Mouse (Mus musculus): ENCODE measurements around the gene Exosc5. TPM values are rescaled to one million over a fixed set of nuclear protein-coding genes. Genes with fewer than 3 reads are reported as not detected.

Exosc5 gene
- polyA plus RNA-seq, 1 experiment from 2014 or later, result 44.7 TPM

GRCm38 (mm10) chr7:25672442-25672841 lies 13.5 kb downstream of the Exosc5 start:
- no peak overlapping the region for H3K9ac ChIP-seq
- H3K27ac ChIP-seq, result no peak overlapping the region
- peaks cover 25% of the 10 kb centered on the region for H3K36me3 ChIP-seq
- H3K4me1 ChIP-seq (replicated peaks), result peaks cover 14% of the 10 kb centered on the region
- H3K4me3 ChIP-seq, result no peak overlapping the region
- peaks cover 44% of the 10 kb centered on the region for H3K27me3 ChIP-seq
- 52% methylated on average over 4 of the region's 4 CpGs for WGBS
- H3K9me3 ChIP-seq, result no peaks in the 10 kb centered on the region
- ATAC-seq (ENCODE audit: low FRiP score), result no peak
- H3K4me2 ChIP-seq, result no peak overlapping the region

DNA sequence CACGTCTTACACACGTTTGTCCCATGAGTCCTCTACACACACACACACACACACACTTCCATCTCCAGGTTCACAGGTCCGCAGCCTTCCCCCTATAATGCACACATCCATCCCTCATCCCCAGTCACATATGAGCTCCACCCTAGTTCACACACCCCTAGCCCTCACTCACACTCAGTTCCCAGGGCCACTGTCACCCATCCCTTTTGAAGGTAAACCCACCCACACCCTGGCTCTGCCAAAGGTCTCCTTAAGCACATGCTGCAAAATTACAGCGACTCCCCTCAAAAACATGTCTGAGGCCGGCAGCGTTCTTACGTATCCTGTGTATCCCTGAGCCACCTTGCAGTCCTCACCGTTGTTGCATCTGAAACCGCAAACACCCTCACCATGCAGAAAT lies 15.3 kb downstream of the Exosc5 start:
- Histone ChIP-seq H3K27ac (no peak overlapping the region), H3K4me3 (peak overlapping the region; percentile 43), H3K4me2 (peak overlapping the region; percentile 67), H3K9me3 (no peaks in the 10 kb centered on the region), H3K9ac (peak overlapping the region; percentile 72), H3K4me1 (replicated peaks) (peaks cover 14% of the 10 kb centered on the region), H3K27me3 (peaks cover 57% of the 10 kb centered on the region), H3K36me3 (0 out of 2 replicates have a peak, but pooled peaks cover 7% of the 10 kb centered on the region)
- 31% methylated on average over 9 of the region's 9 CpGs for WGBS
- no peak for ATAC-seq (ENCODE audit: low FRiP score)

- peak; percentile 60 for ATAC-seq (ENCODE audit: low FRiP score)
- no peak within 1 kb of the TSS for H3K27ac ChIP-seq
- peak within 1 kb of the TSS; percentile 72 for H3K9ac ChIP-seq
- WGBS, result 4% methylated on average over 29 of the region's 29 CpGs
- no peaks in the 10 kb centered on the region for H3K9me3 ChIP-seq
- H3K27me3 ChIP-seq, result peaks cover 58% of the 10 kb centered on the region
- peak within 1 kb of the TSS; percentile 67 for H3K4me2 ChIP-seq
- H3K36me3 ChIP-seq, result 0 out of 2 replicates have a peak, but pooled peaks cover 5% of the 10 kb centered on the region
- peaks cover 14% of the 10 kb centered on the region for H3K4me1 ChIP-seq (replicated peaks)
- H3K4me3 ChIP-seq, result peak within 1 kb of the TSS; percentile 43
Observed at GRCm38 (mm10) chr7:25674719-25675300, 15.8 kb downstream of the Exosc5 start, which contains the start of gene Tmem91. Tmem91 (minus strand) TSS chr7:25675166.

- Histone ChIP-seq H3K36me3 (0 out of 2 replicates have a peak, but pooled peaks cover 5% of the 10 kb centered on the region), H3K9ac (peak overlapping the region; percentile 72; the same call in 1 of the 2 replicates), H3K27ac (no peak overlapping the region), H3K4me3 (peak overlapping the region; percentile 43), H3K4me2 (peak overlapping the region; percentile 67), H3K9me3 (no peaks in the 10 kb centered on the region), H3K27me3 (peaks cover 58% of the 10 kb centered on the region), H3K4me1 (replicated peaks) (peaks cover 19% of the 10 kb centered on the region)
- 0 out of 2 replicates have a peak, but pooled peaks have one; percentile 1 for ATAC-seq (ENCODE audit: low FRiP score)
- 38% methylated on average over 6 of the region's 6 CpGs for WGBS
Observed at GRCm38 (mm10) chr7:25675405-25675804, 16.4 kb downstream of the Exosc5 start.

DNA sequence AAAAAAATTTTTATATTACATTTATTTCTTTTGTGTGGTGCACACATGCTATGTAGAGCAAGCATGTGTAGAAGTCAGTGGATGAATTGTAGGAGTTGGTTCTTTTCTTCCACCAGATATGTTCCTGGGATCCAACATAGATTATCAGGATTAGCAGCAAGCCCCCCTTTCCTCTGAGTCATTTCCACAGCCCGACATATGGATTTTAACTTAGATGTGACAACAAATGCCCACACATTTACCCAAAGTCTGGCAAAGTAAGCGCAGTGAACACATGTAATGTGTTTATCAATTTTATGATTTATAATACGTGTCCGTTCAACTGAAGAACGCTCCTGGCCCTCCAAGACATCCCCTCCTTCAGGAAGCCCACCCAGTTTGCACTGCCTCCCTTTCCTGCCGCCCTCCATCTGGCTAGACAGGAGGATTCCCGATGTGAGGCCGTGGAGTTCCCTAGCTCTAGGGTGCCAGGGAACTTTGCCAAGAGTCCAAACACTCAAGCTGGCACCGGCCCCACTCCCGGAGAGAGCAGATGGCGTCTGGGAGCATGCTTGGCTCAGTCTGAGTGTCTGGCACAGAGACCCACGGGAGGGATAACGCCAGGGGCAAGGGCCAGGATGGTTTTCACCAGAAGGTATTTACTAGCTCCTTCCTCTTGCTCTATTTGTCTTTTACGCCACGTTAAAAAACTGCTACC lies 17.3 kb downstream of the Exosc5 start:
- WGBS, result 57% methylated on average over 15 of the region's 15 CpGs
- peak; percentile 26; the same call in 1 of the 2 replicates for ATAC-seq (ENCODE audit: low FRiP score)
- H3K9ac ChIP-seq, result no peak overlapping the region
- H3K36me3 ChIP-seq, result no peaks in the 10 kb centered on the region
- H3K27ac ChIP-seq, result peak overlapping the region; percentile 75
- H3K4me1 ChIP-seq (replicated peaks), result peaks cover 24% of the 10 kb centered on the region
- no peak overlapping the region for H3K4me3 ChIP-seq
- no peaks in the 10 kb centered on the region for H3K9me3 ChIP-seq
- H3K4me2 ChIP-seq, result no peak overlapping the region
- H3K27me3 ChIP-seq, result peaks cover 58% of the 10 kb centered on the region

DNA sequence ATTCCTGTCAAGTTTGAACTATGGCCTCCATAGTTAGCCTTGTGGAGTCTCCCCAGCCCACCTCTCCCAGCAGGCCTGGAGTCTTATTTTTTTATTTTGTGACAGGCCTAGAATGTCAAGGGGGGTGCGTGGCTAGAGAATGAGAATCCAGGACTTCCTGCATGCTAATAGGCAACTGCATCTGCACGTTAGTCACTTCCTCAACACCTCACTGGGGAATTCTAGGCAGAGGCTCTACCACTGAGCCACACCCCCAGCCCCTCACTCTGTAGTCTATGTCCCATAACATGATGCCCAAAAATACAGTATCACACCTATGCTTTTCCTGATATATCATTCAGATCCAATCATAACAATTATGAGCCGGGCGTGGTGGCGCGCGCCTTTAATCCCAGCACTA lies 18.0 kb downstream of the Exosc5 start:
- Histone ChIP-seq H3K36me3 (no peaks in the 10 kb centered on the region), H3K9ac (no peak overlapping the region), H3K9me3 (no peaks in the 10 kb centered on the region), H3K4me2 (no peak overlapping the region), H3K27me3 (peaks cover 58% of the 10 kb centered on the region), H3K4me3 (no peak overlapping the region), H3K27ac (peak overlapping the region; percentile 75), H3K4me1 (replicated peaks) (peaks cover 31% of the 10 kb centered on the region)
- ATAC-seq (ENCODE audit: low FRiP score), result no peak
- 86% methylated on average over 7 of the region's 7 CpGs for WGBS

DNA sequence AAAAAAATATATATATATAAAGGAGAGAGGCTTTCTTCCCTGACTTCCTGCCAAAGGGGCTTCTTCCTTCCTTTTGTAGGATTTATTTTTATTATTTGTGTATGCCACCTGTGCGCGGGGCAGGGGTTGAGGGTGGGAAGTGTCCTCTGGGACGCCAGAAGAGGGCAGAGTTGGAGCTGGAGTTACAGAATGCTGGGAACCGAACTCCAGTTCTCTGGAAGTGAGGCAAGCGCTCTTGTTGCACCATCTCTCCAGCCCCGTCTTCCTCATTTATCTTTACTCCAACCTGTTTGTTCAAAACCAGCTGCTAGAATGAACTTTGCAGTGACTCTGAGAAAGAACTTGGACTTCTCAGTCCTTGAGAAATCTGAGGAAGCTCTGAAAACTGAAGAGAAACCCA lies 21.0 kb downstream of the Exosc5 start:
- no peaks in the 10 kb centered on the region for H3K9me3 ChIP-seq
- H3K4me3 ChIP-seq, result peak overlapping the region; percentile 58
- peaks cover 6% of the 10 kb centered on the region; the same call in 1 of the 2 replicates for H3K36me3 ChIP-seq
- ATAC-seq (ENCODE audit: low FRiP score), result no peak
- peaks cover 24% of the 10 kb centered on the region for H3K4me1 ChIP-seq (replicated peaks)
- peaks cover 36% of the 10 kb centered on the region for H3K27me3 ChIP-seq
- WGBS, result 9% methylated on average over 6 of the region's 6 CpGs
- peak overlapping the region; percentile 95; the same call in 1 of the 2 replicates for H3K27ac ChIP-seq
- peak overlapping the region; percentile 61 for H3K4me2 ChIP-seq
- H3K9ac ChIP-seq, result peak overlapping the region; percentile 76

DNA sequence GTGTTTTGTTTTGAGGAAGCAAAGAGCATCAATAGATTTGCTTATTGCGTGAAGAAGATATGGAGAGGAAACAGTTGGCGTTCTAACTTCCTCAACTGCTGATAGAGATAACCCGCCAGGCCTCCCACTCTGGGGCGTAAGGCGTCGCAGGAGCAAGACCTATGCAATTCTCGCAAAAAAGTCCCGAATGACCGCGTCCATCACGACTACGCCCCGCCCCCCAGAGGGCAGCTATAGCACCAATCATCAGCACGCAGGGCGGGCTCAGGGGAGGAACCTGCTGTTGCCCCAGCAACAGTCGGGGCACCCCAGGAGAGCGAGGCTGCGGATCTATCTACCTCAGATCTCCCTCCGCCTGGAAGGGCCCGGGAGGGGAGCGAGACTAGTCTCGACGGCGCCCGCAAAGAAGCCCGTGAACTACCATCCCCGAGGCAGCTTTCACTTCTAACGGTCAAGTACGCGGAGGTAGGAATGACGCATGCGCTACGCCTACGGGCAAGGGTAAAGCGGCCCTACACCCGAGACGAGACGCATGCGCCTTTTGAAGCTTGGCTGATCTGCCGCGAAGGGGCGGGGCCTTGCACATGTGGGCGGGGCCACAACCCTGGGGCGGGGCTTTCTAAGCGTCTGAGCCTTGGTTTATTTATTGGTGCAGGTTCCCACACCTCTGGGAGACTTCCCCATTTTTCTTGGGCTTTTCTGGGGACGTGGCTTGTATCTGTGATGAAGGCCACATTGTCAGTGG lies 21.7 kb downstream of the Exosc5 start, which contains the start of gene B9d2:
Gene B9d2, plus strand, starts transcription at position 267 of the 745 bp plus-strand sequence.
- WGBS, result under 1% methylated on average over 46 of the region's 46 CpGs
- Histone ChIP-seq H3K27ac (peak within 1 kb of the TSS; percentile 95), H3K9ac (peak within 1 kb of the TSS; percentile 76), H3K4me1 (replicated peaks) (peaks cover 22% of the 10 kb centered on the region), H3K27me3 (peaks cover 36% of the 10 kb centered on the region), H3K4me3 (peak within 1 kb of the TSS; percentile 58), H3K9me3 (no peaks in the 10 kb centered on the region), H3K4me2 (peak within 1 kb of the TSS; percentile 61), H3K36me3 (peaks cover 6% of the 10 kb centered on the region; the same call in 1 of the 2 replicates)
- peak; percentile 93 for ATAC-seq (ENCODE audit: low FRiP score)

DNA sequence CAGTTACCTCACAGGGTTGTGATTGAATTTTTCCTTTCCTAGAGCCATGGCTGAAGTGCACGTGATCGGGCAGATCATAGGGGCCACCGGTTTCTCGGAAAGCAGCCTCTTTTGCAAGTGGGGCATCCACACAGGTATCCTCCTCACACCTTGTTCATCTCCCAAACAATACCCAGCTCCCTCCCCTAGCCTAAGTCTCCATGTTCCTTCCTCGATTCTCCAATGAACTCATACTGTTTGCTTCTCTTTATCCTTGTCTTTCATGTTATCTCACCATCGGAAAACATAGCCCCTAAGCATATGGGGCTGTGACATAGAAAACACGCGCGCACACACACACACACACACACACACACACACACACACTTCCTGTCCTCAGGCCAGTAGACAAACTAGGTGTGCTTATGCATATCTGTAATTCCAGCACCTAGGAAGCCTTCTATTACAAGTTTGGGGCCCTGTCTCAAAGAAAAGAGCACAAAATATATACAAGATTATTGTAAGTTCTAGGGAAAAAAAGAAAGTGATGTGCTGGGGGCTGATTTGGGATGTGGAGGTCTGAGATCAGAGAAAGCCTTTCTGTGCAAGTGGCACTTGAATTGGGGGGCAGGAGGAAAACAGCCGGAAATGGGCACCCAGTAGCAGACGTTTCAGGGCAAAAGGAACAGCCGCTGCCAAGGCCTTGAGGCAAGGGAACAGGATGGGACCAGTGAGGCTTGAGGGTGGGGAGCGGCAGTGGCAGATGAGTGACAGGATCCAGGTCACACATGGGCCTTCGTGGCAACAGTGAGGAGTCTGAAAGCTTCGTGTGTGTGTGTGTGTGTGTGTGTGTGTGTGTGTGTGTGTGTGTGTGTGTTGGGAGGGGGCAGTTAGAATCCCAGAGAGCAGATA lies 22.6 kb downstream of the Exosc5 start:
- ATAC-seq (ENCODE audit: low FRiP score), result peak; percentile 21
- H3K27me3 ChIP-seq, result peaks cover 36% of the 10 kb centered on the region
- WGBS, result 62% methylated on average over 15 of the region's 15 CpGs
- peak overlapping the region; percentile 61 for H3K4me2 ChIP-seq
- peaks cover 6% of the 10 kb centered on the region; the same call in 1 of the 2 replicates for H3K36me3 ChIP-seq
- H3K4me1 ChIP-seq (replicated peaks), result peaks cover 27% of the 10 kb centered on the region
- H3K9me3 ChIP-seq, result no peaks in the 10 kb centered on the region
- peak overlapping the region; percentile 76; the same call in 1 of the 2 replicates for H3K9ac ChIP-seq
- peak overlapping the region; percentile 58 for H3K4me3 ChIP-seq
- peak overlapping the region; percentile 95 for H3K27ac ChIP-seq

- no peak overlapping the region for H3K4me2 ChIP-seq
- H3K9me3 ChIP-seq, result no peaks in the 10 kb centered on the region
- peaks cover 6% of the 10 kb centered on the region; the same call in 1 of the 2 replicates for H3K36me3 ChIP-seq
- no peak for ATAC-seq (ENCODE audit: low FRiP score)
- no peak overlapping the region for H3K27ac ChIP-seq
- H3K4me3 ChIP-seq, result no peak overlapping the region
- 75% methylated on average over 7 of the region's 7 CpGs for WGBS
- no peak overlapping the region for H3K9ac ChIP-seq
- peaks cover 43% of the 10 kb centered on the region for H3K4me1 ChIP-seq (replicated peaks)
- peaks cover 49% of the 10 kb centered on the region for H3K27me3 ChIP-seq
Observed at GRCm38 (mm10) chr7:25683474-25684180, 24.7 kb downstream of the Exosc5 start.

GRCm38 (mm10) chr7:25684659-25685058 lies 25.7 kb downstream of the Exosc5 start:
- Histone ChIP-seq H3K27me3 (peaks cover 52% of the 10 kb centered on the region), H3K4me2 (no peak overlapping the region), H3K9me3 (no peaks in the 10 kb centered on the region), H3K27ac (no peak overlapping the region), H3K36me3 (peaks cover 6% of the 10 kb centered on the region; the same call in 1 of the 2 replicates), H3K4me1 (replicated peaks) (peaks cover 52% of the 10 kb centered on the region), H3K4me3 (no peak overlapping the region), H3K9ac (no peak overlapping the region)
- ATAC-seq (ENCODE audit: low FRiP score), result no peak
- WGBS, result 87% methylated on average over 6 of the region's 6 CpGs

Data from hindbrain, embryonic 13.5 days (tissue).